Mouse (Mus musculus) liver, embryonic 14.5 days (tissue): ENCODE measurements at regions not wholly inside any gene's neighbourhood (a gene's known extent, or its start where the extent isn't known, plus 50 kb on each side); places are given as distances from the start of the nearest gene placed in this dataset.

Experiments
- ATAC-seq: fragments of 200-750 bp; cut with Nextera tagmentation; 2 replicates; pipeline ENCODE4 v1.8.0; 2017; ENCODE audit warnings: moderate number of reproducible peaks, mild to moderate bottlenecking, moderate library complexity; ENCODE audit not compliant: insufficient read depth
- DNase-seq, 3 experiments: peaks; one replicate each; pipeline ENCODE4 v3.0.0-alpha.2; 2012 to 2013; ENCODE audit warnings: low read depth in 3 of 3, low spot score in 3 of 3
- H3K27ac ChIP-seq: fragments of 300-500 bp; sonication (generic); 2 replicates; pipeline ENCODE4 v1.5.1; 2014; ENCODE audit warnings: moderate library complexity, mild to moderate bottlenecking, control low read depth, inconsistent platforms
- H3K27me3 ChIP-seq: fragments of 300-500 bp; sonication (generic); 2 replicates; pipeline ENCODE4 v1.6.1; 2014; ENCODE audit warnings: mild to moderate bottlenecking, low read length, moderate library complexity; ENCODE audit not compliant: control insufficient read depth, insufficient read depth
- H3K36me3 ChIP-seq: fragments of 300-500 bp; sonication (generic); replicated peaks from 2 replicates; pipeline ENCODE4 v1.6.1; 2014; ENCODE audit warnings: low read depth; ENCODE audit not compliant: control insufficient read depth, insufficient read depth
- H3K4me1 ChIP-seq, 2 experiments: fragments of 200-500 bp in 1 of 2; fragments of 300-500 bp in 1 of 2; sonication (generic) in 1 of 2; replicated peaks; 2 replicates each; pipeline ENCODE4 v1.6.1; 2012 to 2014; ENCODE audit warnings: antibody characterized with exemption in 1 of 2, inconsistent platforms in 1 of 2, low read length in 1 of 2; ENCODE audit not compliant: control insufficient read depth in 2 of 2, insufficient read depth in 2 of 2
- H3K4me2 ChIP-seq: fragments of 300-500 bp; sonication (generic); 2 replicates; pipeline ENCODE4 v1.6.1; 2014; ENCODE audit warnings: low read depth, mild to moderate bottlenecking, control low read depth, moderate library complexity
- H3K4me3 ChIP-seq, 2 experiments: fragments of 200-500 bp in 1 of 2; fragments of 300-500 bp in 1 of 2; sonication (generic) in 1 of 2; 2 replicates each; pipeline ENCODE4 v1.5.1; 2012 to 2014; ENCODE audit warnings: low read depth in 2 of 2, low read length in 2 of 2, mild to moderate bottlenecking in 2 of 2, control low read depth in 1 of 2, inconsistent platforms in 1 of 2, moderate library complexity in 1 of 2; ENCODE audit not compliant: insufficient read depth in 1 of 2
- H3K9ac ChIP-seq: fragments of 300-500 bp; sonication (generic); replicated peaks from 2 replicates; pipeline ENCODE4 v1.6.1; 2014; ENCODE audit warnings: mild to moderate bottlenecking, control low read depth, moderate library complexity
- H3K9me3 ChIP-seq: fragments of 300-500 bp; sonication (generic); 2 replicates; pipeline ENCODE4 v1.6.1; 2016; ENCODE audit warnings: low read length, mixed read lengths; ENCODE audit not compliant: control insufficient read depth
- CTCF ChIP-seq: IDR thresholded peaks from 2 replicates; pipeline ENCODE4 v1.5.1; 2016; ENCODE audit warnings: antibody characterized with exemption, low read depth, control low read depth
- EP300 ChIP-seq: IDR thresholded peaks from 2 replicates; pipeline ENCODE4 v1.6.1; 2016; ENCODE audit warnings: antibody characterized with exemption, low read depth
- WGBS: fragments of 180-500 bp; shearing (Covaris S2); extraction: QIAGEN DNeasy Blood & Tissue Kit; methylation state at CpG from one replicate; pipeline ENCODE4 v1.1.7; 2014; ENCODE audit not compliant: insufficient replicate concordance; 5-methylcytosine and 5-hydroxymethylcytosine counted together

- Histone ChIP-seq H3K4me3 (no peak overlapping the region), H3K27me3 (no peaks in the 10 kb centered on the region), H3K27ac (no peak overlapping the region), H3K36me3 (no peaks in the 10 kb centered on the region), H3K9ac (no peak overlapping the region), H3K4me1 (peaks cover 42 to 49% of the 10 kb centered on the region in 2 experiments), H3K9me3 (no peaks in the 10 kb centered on the region), H3K4me2 (no peak overlapping the region)
- 54% methylated on average over 4 of the region's 4 CpGs for WGBS
- DNase-seq: no peak
- TF ChIP-seq CTCF (no peak), EP300 (no peak)
- ATAC-seq: no peak
Observed at GRCm38 (mm10) chr4:95152431-95153115, 100.6 kb upstream of the Jun start.

DNA sequence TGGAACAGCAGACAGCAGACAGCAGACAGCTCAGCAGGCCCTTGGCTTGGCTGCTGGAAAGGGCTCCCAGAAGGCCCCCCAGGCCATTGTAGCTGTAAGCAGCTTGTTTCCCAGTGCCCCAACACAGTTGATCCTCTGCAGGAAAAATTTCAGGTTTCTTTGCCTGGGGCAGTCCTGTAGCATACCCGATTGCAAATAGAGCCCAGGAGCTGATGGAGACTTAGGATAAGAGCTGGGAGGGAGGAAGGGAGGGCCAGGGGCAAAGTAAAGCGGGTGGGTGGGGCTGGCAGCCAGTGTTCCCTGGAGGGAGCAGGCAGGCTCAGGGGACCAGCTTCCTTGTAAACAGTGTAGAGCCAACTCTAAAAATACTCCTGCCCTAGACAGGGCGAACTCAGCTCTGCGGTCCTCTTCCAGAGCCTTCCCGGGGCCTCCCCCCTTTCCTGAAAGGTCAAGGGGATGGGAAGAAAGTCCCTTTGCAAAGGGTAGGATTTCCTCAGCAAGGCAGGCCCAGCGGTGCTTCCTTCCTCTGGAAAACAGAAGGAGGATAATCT, 101.8 kb upstream of the Jun start:
- no peaks in the 10 kb centered on the region for H3K9me3 ChIP-seq
- no peak for TF ChIP-seq CTCF
- peak; percentile 13; the same call in 1 of the 2 replicates for TF ChIP-seq EP300
- no peaks in the 10 kb centered on the region for H3K36me3 ChIP-seq
- H3K4me2 ChIP-seq: peak overlapping the region; percentile 28; the same call in 1 of the 2 replicates
- no peaks in the 10 kb centered on the region for H3K27me3 ChIP-seq
- peaks cover 45 to 54% of the 10 kb centered on the region in 2 experiments for H3K4me1 ChIP-seq
- DNase-seq: no peak
- no peak overlapping the region for H3K4me3 ChIP-seq
- H3K9ac ChIP-seq: peak overlapping the region; percentile 48
- peak overlapping the region; percentile 51 for H3K27ac ChIP-seq
- WGBS: 30% methylated on average over 6 of the region's 6 CpGs
- peak; percentile 69 for ATAC-seq

DNA sequence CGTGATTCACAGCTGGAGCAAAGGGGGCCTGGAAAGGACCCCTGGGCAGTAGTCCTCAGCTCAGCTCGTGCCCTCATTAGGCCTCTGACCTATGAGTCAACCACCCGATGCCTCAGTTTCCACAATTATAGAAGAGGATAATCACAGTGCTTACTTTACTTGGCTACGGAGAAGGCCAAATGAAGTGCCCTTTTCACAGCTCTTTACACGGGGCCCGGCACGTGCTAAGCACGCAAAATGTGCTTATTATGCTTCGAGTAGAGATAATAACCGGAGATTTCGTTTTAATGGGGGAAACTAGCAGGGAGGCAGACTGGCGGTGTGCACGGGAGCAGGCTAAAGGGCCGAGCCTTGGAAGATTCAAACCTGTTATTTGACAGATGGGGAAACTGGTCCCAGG, 102.4 kb upstream of the Jun start:
- no peaks in the 10 kb centered on the region for H3K9me3 ChIP-seq
- peak overlapping the region; percentile 28; the same call in 1 of the 2 replicates for H3K4me2 ChIP-seq
- TF ChIP-seq EP300 (no peak), CTCF (no peak)
- no peak overlapping the region for H3K9ac ChIP-seq
- DNase-seq (no peak), ATAC-seq (no peak)
- no peak overlapping the region for H3K4me3 ChIP-seq
- H3K4me1 ChIP-seq: peaks cover 45 to 54% of the 10 kb centered on the region in 2 experiments
- WGBS: 69% methylated on average over 14 of the region's 14 CpGs
- H3K27me3 ChIP-seq: no peaks in the 10 kb centered on the region
- H3K36me3 ChIP-seq: no peaks in the 10 kb centered on the region
- H3K27ac ChIP-seq: peak overlapping the region; percentile 12

DNA sequence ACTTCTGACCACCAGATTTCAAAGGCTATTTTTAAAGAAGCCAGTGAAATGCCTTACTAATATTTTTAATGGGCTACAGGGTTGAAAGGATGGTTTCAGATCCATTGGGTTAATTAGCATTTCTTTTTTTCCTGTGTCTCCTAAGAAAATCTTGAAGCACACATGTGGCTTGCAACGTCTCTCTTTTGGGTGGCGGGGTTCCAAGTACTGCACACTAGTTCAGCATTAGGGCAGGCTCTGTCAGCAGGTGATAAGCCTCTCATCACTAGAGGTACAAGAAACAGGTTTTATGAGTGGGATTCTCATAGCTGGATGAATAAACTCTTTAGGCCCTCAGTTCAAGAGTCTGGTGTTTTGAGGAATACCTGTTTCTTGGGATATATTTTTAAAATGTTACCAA, 103.2 kb upstream of the Jun start:
- Histone ChIP-seq H3K4me1 (peaks cover 48 to 61% of the 10 kb centered on the region in 2 experiments), H3K9ac (peak overlapping the region; percentile 31; the same call in 1 of the 2 replicates), H3K4me2 (peak overlapping the region; percentile 37), H3K27me3 (no peaks in the 10 kb centered on the region), H3K27ac (peak overlapping the region; percentile 12), H3K9me3 (no peaks in the 10 kb centered on the region), H3K4me3 (no peak overlapping the region), H3K36me3 (no peaks in the 10 kb centered on the region)
- TF ChIP-seq EP300 (peak; percentile 72), CTCF (no peak)
- 21% methylated on average over 2 of the region's 2 CpGs for WGBS
- ATAC-seq (peak; percentile 74), DNase-seq (peak; percentile 56 to 74 (median 62))

DNA sequence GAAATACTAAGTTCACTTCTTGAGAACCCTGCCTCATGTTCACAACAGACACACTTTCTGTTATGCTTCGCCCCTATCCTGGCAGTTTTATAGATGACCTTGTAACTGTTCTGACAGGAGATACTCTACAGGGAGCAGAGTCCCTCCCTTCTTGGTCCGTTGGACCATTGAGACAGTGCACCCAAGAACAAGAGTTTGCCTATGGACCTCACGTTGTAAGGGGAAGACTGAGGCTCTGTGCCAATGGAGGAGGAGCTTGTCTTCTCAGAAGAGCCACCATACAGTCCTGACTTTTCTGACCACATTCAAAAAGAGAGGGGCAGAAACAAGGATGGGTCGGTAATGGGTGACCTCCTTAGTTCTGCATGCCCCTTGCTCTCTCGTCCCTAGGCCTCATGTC, 103.8 kb upstream of the Jun start:
- DNase-seq (no peak), ATAC-seq (no peak)
- Histone ChIP-seq H3K27ac (peak overlapping the region; percentile 12), H3K9me3 (no peaks in the 10 kb centered on the region), H3K4me1 (peaks cover 54 to 67% of the 10 kb centered on the region in 2 experiments), H3K4me3 (no peak overlapping the region), H3K36me3 (no peaks in the 10 kb centered on the region), H3K27me3 (no peaks in the 10 kb centered on the region), H3K9ac (no peak overlapping the region), H3K4me2 (peak overlapping the region; percentile 37)
- 42% methylated on average over 5 of the region's 5 CpGs for WGBS
- TF ChIP-seq CTCF (no peak), EP300 (no peak)
